Mouse (Mus musculus) E14TG2a.4 (cell line): ENCODE data around the gene Tceanc.

Experiments
- H3K27me3 ChIP-seq: 2 replicates; pipeline ENCODE4 v1.6.1; 2014; ENCODE audit warnings: low read length, control low read depth; ENCODE audit not compliant: insufficient read depth
- H3K36me3 ChIP-seq: 2 replicates; pipeline ENCODE4 v1.6.1; 2014; ENCODE audit warnings: low read length, control low read depth; ENCODE audit not compliant: insufficient read depth
- H3K4me1 ChIP-seq: replicated peaks from 2 replicates; pipeline ENCODE4 v1.6.1; 2014; ENCODE audit warnings: low read depth, low read length, control low read depth
- H3K4me3 ChIP-seq: replicated peaks from 2 replicates; pipeline ENCODE4 v1.5.1; 2014; ENCODE audit warnings: mild to moderate bottlenecking, low read length
- H3K9me3 ChIP-seq: 2 replicates; pipeline ENCODE4 v1.6.1; 2014; ENCODE audit warnings: low read length, control low read depth
- CTCF ChIP-seq: conservative IDR thresholded peaks from 2 replicates; pipeline ENCODE4 v1.5.1; 2014; ENCODE audit warnings: low read length
- NANOG ChIP-seq: IDR thresholded peaks from 2 replicates; pipeline ENCODE4 v1.6.1; 2014; ENCODE audit warnings: borderline replicate concordance, low read length, mixed read lengths
- POU5F1 ChIP-seq: IDR thresholded peaks from 2 replicates; pipeline ENCODE4 v1.6.1; 2014; ENCODE audit warnings: low read length, borderline replicate concordance

Gene Tceanc

GRCm38 (mm10) chrX:166509761-166510738 is 8.3 kb downstream of the Tceanc start:
- Histone ChIP-seq H3K9me3 (no peaks in the 10 kb centered on the region), H3K27me3 (no peaks in the 10 kb centered on the region), H3K4me3 (peak overlapping the region; percentile 82), H3K36me3 (peaks cover 8% of the 10 kb centered on the region), H3K4me1 (peaks cover 26% of the 10 kb centered on the region)
- TF ChIP-seq POU5F1 = no peak
- no peak for TF ChIP-seq NANOG
- TF ChIP-seq CTCF = no peak

GRCm38 (mm10) chrX:166504421-166504820 is 13.9 kb downstream of the Tceanc start:
- H3K4me1 ChIP-seq = peaks cover 7% of the 10 kb centered on the region; the same call in 1 of the 2 replicates
- H3K4me3 ChIP-seq = no peak overlapping the region
- no peaks in the 10 kb centered on the region for H3K27me3 ChIP-seq
- no peak for TF ChIP-seq NANOG
- no peak for TF ChIP-seq CTCF
- no peak for TF ChIP-seq POU5F1
- peaks cover 38% of the 10 kb centered on the region for H3K36me3 ChIP-seq
- no peaks in the 10 kb centered on the region for H3K9me3 ChIP-seq

GRCm38 (mm10) chrX:166499496-166500190 is 18.7 kb downstream of the Tceanc start:
- Histone ChIP-seq H3K4me1 (no peaks in the 10 kb centered on the region), H3K4me3 (no peak overlapping the region), H3K9me3 (no peaks in the 10 kb centered on the region), H3K36me3 (peaks cover 27% of the 10 kb centered on the region), H3K27me3 (no peaks in the 10 kb centered on the region)
- TF ChIP-seq NANOG (no peak), CTCF (no peak), POU5F1 (no peak)

- H3K4me1 ChIP-seq = no peaks in the 10 kb centered on the region
- TF ChIP-seq CTCF = no peak
- no peak for TF ChIP-seq POU5F1
- no peak for TF ChIP-seq NANOG
Observed at GRCm38 (mm10) chrX:166497771-166498170, 20.6 kb downstream of the Tceanc start.

GRCm38 (mm10) chrX:166495052-166495451 is 23.3 kb downstream of the Tceanc start:
- no peak overlapping the region for H3K4me3 ChIP-seq
- peaks cover 18% of the 10 kb centered on the region for H3K9me3 ChIP-seq
- H3K36me3 ChIP-seq = no peaks in the 10 kb centered on the region
- no peaks in the 10 kb centered on the region for H3K4me1 ChIP-seq
- H3K27me3 ChIP-seq = no peaks in the 10 kb centered on the region
- TF ChIP-seq CTCF (no peak), POU5F1 (no peak), NANOG (no peak)

More at GRCm38 (mm10) chrX:166497771-166498170, 20.6 kb downstream of the Tceanc start:
- H3K27me3 ChIP-seq = no peaks in the 10 kb centered on the region
- H3K9me3 ChIP-seq = peaks cover 3% of the 10 kb centered on the region
- no peak overlapping the region for H3K4me3 ChIP-seq
- peaks cover 9% of the 10 kb centered on the region for H3K36me3 ChIP-seq

GRCm38 (mm10) chrX:166479365-166479983 is 38.9 kb downstream of the Tceanc start, which contains the start of gene Rab9:
Gene Rab9 (minus strand): TSS chrX:166479867.
- H3K36me3 ChIP-seq = peaks cover 25% of the 10 kb centered on the region
- no peaks in the 10 kb centered on the region for H3K27me3 ChIP-seq
- H3K4me1 ChIP-seq = peaks cover 30% of the 10 kb centered on the region
- TF ChIP-seq NANOG (no peak), POU5F1 (no peak), CTCF (no peak)
- peak within 1 kb of the TSS; percentile 84 for H3K4me3 ChIP-seq
- H3K9me3 ChIP-seq = no peaks in the 10 kb centered on the region

GRCm38 (mm10) chrX:166478631-166479364 is 39.6 kb downstream of the Tceanc start:
- no peaks in the 10 kb centered on the region for H3K27me3 ChIP-seq
- TF ChIP-seq CTCF (no peak), NANOG (no peak), POU5F1 (no peak)
- H3K36me3 ChIP-seq = peaks cover 31% of the 10 kb centered on the region
- no peaks in the 10 kb centered on the region for H3K9me3 ChIP-seq
- peaks cover 37% of the 10 kb centered on the region for H3K4me1 ChIP-seq
- peak overlapping the region; percentile 84 for H3K4me3 ChIP-seq

- H3K4me3 ChIP-seq = peak overlapping the region; percentile 84; the same call in 1 of the 2 replicates
- peaks cover 47% of the 10 kb centered on the region for H3K4me1 ChIP-seq
- no peaks in the 10 kb centered on the region for H3K9me3 ChIP-seq
- no peaks in the 10 kb centered on the region for H3K27me3 ChIP-seq
- TF ChIP-seq POU5F1 (no peak), CTCF (no peak), NANOG (no peak)
- peaks cover 37% of the 10 kb centered on the region for H3K36me3 ChIP-seq
Observed at GRCm38 (mm10) chrX:166477393-166477792, 41.0 kb downstream of the Tceanc start.
